Mouse (Mus musculus) liver, embryonic 13.5 days (tissue): ENCODE measurements around the gene Magi1. TPM values are rescaled to one million over a fixed set of nuclear protein-coding genes. Genes with fewer than 3 reads are reported as not detected.

Source experiments
- ATAC-seq: fragments of 200-750 bp; cut with Nextera tagmentation; 2 replicates; pipeline ENCODE4 v1.8.0; 2017; ENCODE audit warnings: low read depth, mild to moderate bottlenecking, moderate number of reproducible peaks, moderate library complexity
- DNase-seq: peaks from one replicate; pipeline ENCODE4 v3.0.0; 2022
- H3K27ac ChIP-seq: fragments of 300-500 bp; sonication (generic); 2 replicates; pipeline ENCODE4 v1.5.1; 2015; ENCODE audit warnings: moderate library complexity, mild to moderate bottlenecking, inconsistent platforms
- H3K27me3 ChIP-seq: fragments of 300-500 bp; sonication (generic); 2 replicates; pipeline ENCODE4 v1.6.1; 2015; ENCODE audit warnings: mild to moderate bottlenecking, inconsistent platforms
- H3K36me3 ChIP-seq: fragments of 300-500 bp; sonication (generic); 2 replicates; pipeline ENCODE4 v1.6.1; 2015; ENCODE audit warnings: mild to moderate bottlenecking, inconsistent platforms
- H3K4me1 ChIP-seq: fragments of 300-500 bp; sonication (generic); replicated peaks from 2 replicates; pipeline ENCODE4 v1.6.1; 2015; ENCODE audit warnings: inconsistent platforms
- H3K4me2 ChIP-seq: fragments of 300-500 bp; sonication (generic); 2 replicates; pipeline ENCODE4 v1.6.1; 2015; ENCODE audit warnings: inconsistent platforms, mild to moderate bottlenecking, moderate library complexity
- H3K4me3 ChIP-seq: fragments of 300-500 bp; sonication (generic); replicated peaks from 2 replicates; pipeline ENCODE4 v1.5.1; 2015; ENCODE audit warnings: mild to moderate bottlenecking, inconsistent platforms
- H3K9ac ChIP-seq: fragments of 300-500 bp; sonication (generic); 2 replicates; pipeline ENCODE4 v1.6.1; 2015; ENCODE audit warnings: mild to moderate bottlenecking, inconsistent platforms
- H3K9me3 ChIP-seq: fragments of 300-500 bp; sonication (generic); replicated peaks from 2 replicates; pipeline ENCODE4 v1.6.1; 2016; ENCODE audit warnings: inconsistent platforms
- WGBS: fragments of 180-500 bp; shearing (Covaris S2); methylation state at CpG from one replicate; pipeline ENCODE4 v1.1.7; 2015; ENCODE audit not compliant: insufficient replicate concordance; 5-methylcytosine and 5-hydroxymethylcytosine counted together
- polyA plus RNA-seq: library from polyadenylated mRNA; unstranded; fragments of >200 nt; fragmentation: Nextera tagmentation; extraction: Ambion mirVana; gene quantifications from 2 replicates; pipeline ENCODE4 v1.2.1, GENCODE M21; 2015

Magi1 gene
- polyA plus RNA-seq, 1 experiment from 2014 or later: 1.2 TPM

- ATAC-seq: no peak
- no peak overlapping the region for H3K4me2 ChIP-seq
Measured at GRCm38 (mm10) chr6:94071676-94072075, 212.0 kb downstream of the Magi1 start.

GRCm38 (mm10) chr6:94070702-94071101, 213.0 kb downstream of the Magi1 start:
- Histone ChIP-seq H3K36me3 (no peaks in the 10 kb centered on the region), H3K4me2 (no peak overlapping the region), H3K4me3 (no peak overlapping the region), H3K27ac (no peak overlapping the region), H3K9me3 (no peaks in the 10 kb centered on the region), H3K4me1 (peaks cover 15% of the 10 kb centered on the region), H3K9ac (no peak overlapping the region), H3K27me3 (no peaks in the 10 kb centered on the region)
- ATAC-seq: no peak
- WGBS: 67% methylated on average over 3 of the region's 3 CpGs
- no peak for DNase-seq

More at GRCm38 (mm10) chr6:94071676-94072075, 212.0 kb downstream of the Magi1 start:
- Histone ChIP-seq H3K9ac (no peak overlapping the region), H3K9me3 (no peaks in the 10 kb centered on the region), H3K27me3 (no peaks in the 10 kb centered on the region), H3K36me3 (no peaks in the 10 kb centered on the region), H3K4me1 (peaks cover 15% of the 10 kb centered on the region), H3K27ac (no peak overlapping the region), H3K4me3 (no peak overlapping the region)
- DNase-seq: no peak
- WGBS: 56% methylated on average over 5 of the region's 5 CpGs

- ATAC-seq (peak; percentile 54), DNase-seq (no peak)
- Histone ChIP-seq H3K27ac (no peak overlapping the region), H3K9me3 (no peaks in the 10 kb centered on the region), H3K27me3 (no peaks in the 10 kb centered on the region), H3K4me1 (peaks cover 20% of the 10 kb centered on the region), H3K9ac (no peak overlapping the region), H3K4me2 (no peak overlapping the region), H3K4me3 (no peak overlapping the region), H3K36me3 (no peaks in the 10 kb centered on the region)
- WGBS: 20% methylated on average over 3 of the region's 3 CpGs
Measured at GRCm38 (mm10) chr6:94069421-94069820, 214.3 kb downstream of the Magi1 start.

GRCm38 (mm10) chr6:94067741-94068450, 215.8 kb downstream of the Magi1 start:
- ATAC-seq (no peak), DNase-seq (no peak)
- H3K4me3 ChIP-seq: no peak overlapping the region
- no peak overlapping the region for H3K27ac ChIP-seq
- WGBS: 55% methylated on average over 8 of the region's 8 CpGs
- no peaks in the 10 kb centered on the region for H3K9me3 ChIP-seq
- H3K4me2 ChIP-seq: no peak overlapping the region
- no peak overlapping the region for H3K9ac ChIP-seq
- peaks cover 21% of the 10 kb centered on the region for H3K4me1 ChIP-seq
- H3K27me3 ChIP-seq: no peaks in the 10 kb centered on the region
- H3K36me3 ChIP-seq: no peaks in the 10 kb centered on the region

- Histone ChIP-seq H3K36me3 (no peaks in the 10 kb centered on the region), H3K4me1 (peaks cover 24% of the 10 kb centered on the region), H3K4me2 (no peak overlapping the region), H3K4me3 (no peak overlapping the region), H3K9me3 (no peaks in the 10 kb centered on the region), H3K27me3 (no peaks in the 10 kb centered on the region), H3K27ac (no peak overlapping the region), H3K9ac (no peak overlapping the region)
- DNase-seq (no peak), ATAC-seq (no peak)
- WGBS: 14% methylated on average over 4 of the region's 4 CpGs
Measured at GRCm38 (mm10) chr6:94064832-94065231, 218.9 kb downstream of the Magi1 start.

GRCm38 (mm10) chr6:94063542-94063941, 220.2 kb downstream of the Magi1 start:
- 47% methylated on average over 4 of the region's 4 CpGs for WGBS
- H3K9me3 ChIP-seq: no peaks in the 10 kb centered on the region
- H3K4me1 ChIP-seq: peaks cover 12% of the 10 kb centered on the region; the same call in 1 of the 2 replicates
- no peaks in the 10 kb centered on the region for H3K36me3 ChIP-seq
- no peak overlapping the region for H3K4me2 ChIP-seq
- no peak overlapping the region for H3K4me3 ChIP-seq
- H3K9ac ChIP-seq: no peak overlapping the region
- no peak for DNase-seq
- no peaks in the 10 kb centered on the region; the same call in 1 of the 2 replicates for H3K27me3 ChIP-seq
- no peak for ATAC-seq
- H3K27ac ChIP-seq: no peak overlapping the region

- no peak overlapping the region for H3K9ac ChIP-seq
- peaks cover 10% of the 10 kb centered on the region; the same call in 1 of the 2 replicates for H3K4me1 ChIP-seq
- H3K9me3 ChIP-seq: no peaks in the 10 kb centered on the region
- H3K27me3 ChIP-seq: no peaks in the 10 kb centered on the region; the same call in 1 of the 2 replicates
- H3K4me3 ChIP-seq: no peak overlapping the region
- DNase-seq (no peak), ATAC-seq (no peak)
- H3K27ac ChIP-seq: no peak overlapping the region
- H3K36me3 ChIP-seq: no peaks in the 10 kb centered on the region
- 71% methylated on average over 8 of the region's 8 CpGs for WGBS
- no peak overlapping the region for H3K4me2 ChIP-seq
Measured at GRCm38 (mm10) chr6:94061424-94061980, 222.2 kb downstream of the Magi1 start.

- H3K4me1 ChIP-seq: peaks cover 10% of the 10 kb centered on the region; the same call in 1 of the 2 replicates
- H3K27ac ChIP-seq: no peak overlapping the region
- H3K27me3 ChIP-seq: no peaks in the 10 kb centered on the region; the same call in 1 of the 2 replicates
- no peak overlapping the region for H3K4me3 ChIP-seq
- no peak overlapping the region for H3K9ac ChIP-seq
- no peaks in the 10 kb centered on the region for H3K9me3 ChIP-seq
- WGBS: 73% methylated on average over 7 of the region's 7 CpGs
- ATAC-seq: no peak
- H3K4me2 ChIP-seq: no peak overlapping the region
- no peak for DNase-seq
- no peaks in the 10 kb centered on the region for H3K36me3 ChIP-seq
Measured at GRCm38 (mm10) chr6:94060621-94061213, 223.0 kb downstream of the Magi1 start.

GRCm38 (mm10) chr6:94059090-94059489, 224.6 kb downstream of the Magi1 start:
- H3K4me2 ChIP-seq: no peak overlapping the region
- H3K27me3 ChIP-seq: no peaks in the 10 kb centered on the region; the same call in 1 of the 2 replicates
- DNase-seq (no peak), ATAC-seq (no peak)
- H3K4me1 ChIP-seq: 0 out of 2 replicates have a peak, but pooled peaks cover 4% of the 10 kb centered on the region
- H3K4me3 ChIP-seq: no peak overlapping the region
- no peak overlapping the region for H3K27ac ChIP-seq
- WGBS: 52% methylated on average over 2 of the region's 2 CpGs
- no peak overlapping the region for H3K9ac ChIP-seq
- no peaks in the 10 kb centered on the region for H3K36me3 ChIP-seq
- H3K9me3 ChIP-seq: no peaks in the 10 kb centered on the region

- no peak for ATAC-seq
- DNase-seq: no peak
- WGBS: 16% methylated on average over 1 of the region's 1 CpGs
- Histone ChIP-seq H3K36me3 (no peaks in the 10 kb centered on the region), H3K9me3 (no peaks in the 10 kb centered on the region), H3K4me3 (no peak overlapping the region), H3K27me3 (no peaks in the 10 kb centered on the region; the same call in 1 of the 2 replicates), H3K4me1 (no peaks in the 10 kb centered on the region), H3K4me2 (no peak overlapping the region), H3K27ac (no peak overlapping the region), H3K9ac (no peak overlapping the region)
Measured at GRCm38 (mm10) chr6:94053920-94054319, 229.8 kb downstream of the Magi1 start.

- Histone ChIP-seq H3K4me1 (no peaks in the 10 kb centered on the region; the same call in 1 of the 2 replicates), H3K4me3 (no peak overlapping the region), H3K27ac (no peak overlapping the region), H3K36me3 (no peaks in the 10 kb centered on the region), H3K4me2 (no peak overlapping the region), H3K27me3 (no peaks in the 10 kb centered on the region), H3K9me3 (no peaks in the 10 kb centered on the region), H3K9ac (no peak overlapping the region)
- WGBS: 21% methylated on average over 4 of the region's 4 CpGs
- DNase-seq (no peak), ATAC-seq (no peak)
Measured at GRCm38 (mm10) chr6:94045180-94045579, 238.5 kb downstream of the Magi1 start.
